Mouse (Mus musculus): ENCODE data around the gene Mpdz.

GRCm38 (mm10) chr4:81458921-81459320, 16.3 kb upstream of the Mpdz start:
- TF ChIP-seq CTCF (IDR thresholded peaks at IDR 0.05; ENCODE audit: low read depth) (no peak), EP300 (IDR thresholded peaks at IDR 0.05; ENCODE audit: low read depth) (no peak)

Data from heart, postnatal 0 days (tissue).